Mouse (Mus musculus) cerebellum, postnatal 36 days (tissue): ENCODE data around the gene Supt5.

ENCODE experiments used
- DNase-seq, 2 experiments: peaks; one replicate each; pipeline ENCODE4 v3.0.0; 2021 to 2022; ENCODE audit warnings: mixed read lengths in 2 of 2

Gene Supt5

DNA sequence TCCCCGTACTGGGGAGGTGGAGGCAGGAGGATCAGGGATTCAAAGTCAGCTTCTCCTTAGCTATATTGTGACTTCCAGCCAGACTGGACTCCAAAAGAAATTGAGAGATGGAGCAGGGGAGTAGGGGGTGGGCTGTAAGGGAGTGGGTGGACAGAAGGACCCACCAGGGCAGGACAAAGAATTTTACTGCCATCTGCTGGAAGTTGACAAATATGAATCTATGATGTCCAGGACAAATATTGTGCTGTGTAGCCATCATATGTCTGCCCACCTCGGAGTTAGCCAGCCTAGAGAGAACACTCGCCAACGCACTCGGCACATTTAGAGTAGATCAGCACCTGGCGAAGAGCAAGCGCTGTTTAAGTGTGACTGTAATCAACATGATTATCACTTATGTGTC is 10.1 kb upstream of the Supt5 start:
- no peak for DNase-seq

DNA sequence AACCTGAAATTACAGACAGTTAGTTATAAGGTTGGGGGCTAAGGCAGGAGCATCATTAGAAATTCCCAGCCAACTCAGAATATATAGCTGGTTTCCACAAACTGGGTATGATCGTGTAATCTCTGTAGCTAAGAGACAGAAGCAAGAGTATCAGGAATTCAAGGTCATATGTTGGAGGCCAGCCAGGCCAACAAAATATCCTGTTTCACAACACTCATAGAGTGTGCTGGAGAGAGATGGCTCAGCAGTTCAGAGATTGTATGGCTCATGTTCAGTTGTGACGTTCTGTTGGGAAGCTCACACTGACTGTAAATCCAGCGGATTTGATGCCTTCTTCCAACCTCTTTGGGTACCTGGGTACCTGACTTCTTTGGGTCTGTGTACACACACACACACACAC is 9.2 kb upstream of the Supt5 start:
- DNase-seq: no peak

DNA sequence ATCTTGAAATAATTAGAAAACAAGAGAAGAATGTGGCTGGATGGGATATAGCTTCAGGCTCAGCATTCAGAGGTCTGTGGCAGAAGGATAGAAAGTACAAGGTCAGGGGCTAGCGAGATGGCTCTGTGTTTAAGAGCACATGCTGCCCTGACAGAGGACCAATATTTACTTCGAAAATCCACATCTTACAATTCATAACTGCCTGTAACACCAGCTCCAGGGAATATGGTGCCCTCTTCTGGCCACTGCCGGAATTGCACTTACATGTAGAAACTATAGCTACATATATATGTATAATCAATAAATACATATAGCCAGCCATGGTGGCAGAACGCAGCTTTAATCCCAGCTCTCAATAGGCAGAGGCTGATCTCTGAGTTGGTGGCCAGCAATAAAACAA is 6.1 kb upstream of the Supt5 start:
- peak; percentile 73 to 77 for DNase-seq

DNA sequence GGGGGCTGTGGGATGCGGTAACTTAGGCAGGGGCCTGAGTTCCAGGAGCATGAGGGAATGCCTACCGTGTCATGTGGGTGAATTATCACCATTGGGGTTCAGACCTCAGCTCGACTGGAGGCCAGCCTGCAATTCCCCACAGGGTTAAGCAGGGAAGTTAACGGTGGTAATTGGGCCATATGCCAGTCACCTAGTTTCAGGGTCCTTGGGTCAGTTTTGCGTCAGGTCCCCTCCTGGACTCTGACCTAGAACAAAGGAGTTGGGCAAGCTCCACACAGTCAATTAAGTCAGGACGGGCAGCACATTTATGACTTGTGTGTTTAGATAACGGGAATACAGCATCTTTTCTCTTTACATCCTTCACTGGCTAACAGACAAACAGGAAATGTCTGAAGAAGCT is 2.8 kb upstream of the Supt5 start:
- no peak for DNase-seq

DNA sequence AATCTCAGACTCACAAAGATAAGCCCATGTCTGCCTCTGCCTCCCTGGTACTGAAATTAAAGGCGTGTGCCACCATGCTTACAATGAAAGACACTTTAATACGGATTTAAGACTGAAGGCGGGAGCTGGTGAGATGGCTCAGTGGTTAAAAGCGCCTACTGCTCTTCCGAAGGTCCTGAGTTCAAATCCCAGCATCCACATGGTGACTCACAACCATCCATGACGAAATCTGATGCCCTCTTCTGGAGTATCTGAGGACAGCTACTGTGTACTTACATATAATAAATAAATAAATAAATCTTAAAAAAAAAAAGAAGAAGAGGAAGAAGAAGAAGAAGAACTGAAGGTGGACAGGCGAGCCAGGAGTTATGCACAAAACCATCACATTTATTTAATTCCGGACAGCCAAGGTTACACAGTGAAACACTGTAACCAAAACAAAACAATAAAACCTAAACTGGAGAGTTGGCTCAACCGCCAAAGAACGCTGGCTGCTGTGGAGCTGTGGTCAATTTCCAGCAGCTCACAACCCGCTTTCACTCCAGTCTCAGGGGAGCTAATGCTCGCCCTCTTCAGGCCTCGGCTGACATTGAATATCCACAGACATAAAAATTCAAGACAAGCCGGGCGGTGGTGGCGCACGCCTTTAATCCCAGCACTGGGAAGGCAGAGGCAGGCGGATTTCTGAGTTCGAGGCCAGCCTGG is 819 bp upstream of the Supt5 start:
- peak; percentile 28 to 37 for DNase-seq

DNA sequence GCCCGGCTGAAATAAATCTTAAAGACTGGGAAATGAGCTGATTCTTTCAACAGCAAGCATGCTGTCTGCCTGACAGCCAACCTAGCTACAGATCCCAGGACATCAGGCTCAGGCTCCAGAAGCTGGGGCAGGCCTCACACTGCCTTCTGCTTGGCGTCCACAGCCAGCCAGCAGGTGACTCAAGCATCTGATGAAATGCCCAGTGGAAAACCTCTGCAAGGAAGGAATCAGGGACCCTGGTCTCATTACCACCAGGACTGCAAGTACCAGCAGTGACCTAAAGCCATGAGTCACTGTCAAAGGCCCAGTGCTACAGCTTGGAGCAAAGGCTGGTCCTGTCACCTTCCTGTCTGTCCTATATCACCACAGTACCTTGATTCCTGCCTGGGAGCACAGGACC is 3.1 kb downstream of the Supt5 start:
- no peak for DNase-seq

DNA sequence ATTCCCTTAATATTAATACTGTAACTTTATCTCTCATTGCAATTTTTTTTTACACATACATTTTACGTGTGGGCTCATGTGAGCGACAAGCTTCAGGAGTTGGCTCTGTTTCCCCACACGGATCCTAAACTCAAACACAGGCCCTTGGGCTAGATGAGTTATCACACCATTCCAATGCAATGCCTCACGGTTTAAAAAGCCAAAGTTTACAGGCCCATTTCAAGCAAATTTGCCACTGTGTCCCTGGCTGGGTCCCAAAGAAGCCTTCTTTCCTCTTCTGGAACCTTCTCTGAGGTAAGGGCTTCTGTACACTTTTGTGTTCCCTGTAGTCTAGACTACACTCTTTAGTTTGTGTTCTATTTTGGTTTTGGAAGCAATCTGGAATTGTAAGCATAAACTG is 4.0 kb downstream of the Supt5 start:
- no peak for DNase-seq

DNA sequence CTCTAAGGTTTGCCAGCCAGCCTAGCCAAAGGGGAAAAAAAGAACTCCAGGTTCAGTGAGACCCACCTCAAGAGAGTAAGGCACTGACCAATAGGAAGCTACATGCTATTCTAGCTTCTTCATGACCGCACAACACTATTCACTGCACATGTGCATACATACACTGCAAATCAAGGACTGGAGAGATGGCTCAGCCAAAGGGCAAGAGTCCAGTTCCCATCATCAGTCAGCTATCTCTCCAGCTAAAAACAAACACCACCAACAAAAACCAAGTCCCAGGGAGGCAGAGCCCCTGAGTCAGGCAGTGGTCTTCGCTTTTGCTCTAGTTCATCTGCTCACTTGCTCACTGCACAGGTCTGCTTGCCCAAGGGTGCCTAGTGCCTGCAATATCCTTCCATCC is 10.3 kb downstream of the Supt5 start:
- no peak for DNase-seq

DNA sequence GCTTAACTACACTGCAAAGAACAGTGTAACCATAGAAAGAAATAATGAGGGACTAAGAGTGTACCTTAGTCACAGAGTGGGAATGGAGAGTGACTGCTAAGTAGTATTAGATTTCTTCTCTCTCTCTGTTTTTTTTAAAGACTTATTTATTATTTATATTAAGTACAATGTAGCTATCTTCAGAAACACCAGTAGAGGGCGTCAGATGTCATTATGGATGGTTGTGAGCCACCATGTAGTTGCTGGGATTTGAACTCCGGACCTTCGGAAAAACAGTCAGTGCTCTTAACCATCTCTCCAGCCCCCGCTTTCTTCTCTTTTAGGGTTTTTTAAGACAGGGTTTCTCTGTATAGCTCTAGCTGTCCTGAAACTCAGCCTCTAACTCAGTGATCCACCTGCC is 12.1 kb downstream of the Supt5 start:
- DNase-seq: no peak

DNA sequence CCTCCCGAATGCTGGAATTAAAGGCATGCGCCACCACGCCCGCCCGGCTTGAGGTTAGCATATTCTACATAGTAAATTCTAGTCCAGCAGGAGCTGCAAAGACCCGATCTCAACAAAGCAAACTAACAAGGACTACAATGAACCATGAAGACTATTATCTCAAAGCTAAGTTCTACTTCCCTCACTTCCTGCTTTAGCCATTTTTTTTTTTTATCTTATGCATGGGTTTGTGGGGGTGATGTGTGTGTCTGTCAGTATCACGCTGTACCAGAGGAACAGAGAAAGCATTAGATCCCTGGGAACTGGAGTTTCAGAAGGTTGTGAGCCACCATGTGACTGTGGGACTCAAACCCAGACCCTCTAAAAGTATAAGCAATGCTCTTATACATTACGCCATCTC is 13.3 kb downstream of the Supt5 start:
- no peak for DNase-seq

DNA sequence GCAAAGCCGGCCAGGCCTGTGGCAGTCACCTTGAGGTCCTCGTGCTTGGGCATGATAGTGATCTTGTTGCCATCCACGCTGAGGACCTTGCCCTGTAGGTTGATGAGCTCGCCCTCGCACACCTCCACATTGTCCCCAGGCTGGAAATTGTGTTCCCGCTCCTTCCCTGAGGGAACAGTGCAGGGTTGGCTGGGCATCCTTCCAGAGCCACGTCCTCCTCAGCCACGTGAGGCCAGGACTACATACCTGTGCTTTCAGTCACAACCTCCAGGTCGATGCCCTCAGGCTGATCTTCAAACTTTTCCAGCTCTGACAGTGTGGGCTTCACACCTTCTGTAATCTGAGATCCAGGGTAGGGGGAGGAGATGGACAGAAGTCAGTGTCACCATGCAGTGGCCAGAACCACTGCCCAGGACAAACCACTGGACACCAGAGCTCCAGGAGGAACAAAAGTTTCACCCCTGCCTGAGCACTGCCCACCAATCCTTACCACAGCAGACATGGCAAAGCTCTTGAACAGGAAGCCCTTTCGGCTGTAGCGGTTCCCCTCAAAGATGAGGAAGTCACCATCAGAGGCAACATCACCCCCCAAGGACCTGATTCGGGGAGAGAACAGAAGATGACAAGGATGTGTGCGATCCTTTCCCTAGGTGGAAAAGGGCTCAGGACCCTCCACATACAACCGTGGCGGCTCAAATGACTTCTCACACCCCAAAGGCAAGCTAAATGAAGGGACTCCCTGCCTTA is 16.4 kb downstream of the Supt5 start:
- no peak for DNase-seq

DNA sequence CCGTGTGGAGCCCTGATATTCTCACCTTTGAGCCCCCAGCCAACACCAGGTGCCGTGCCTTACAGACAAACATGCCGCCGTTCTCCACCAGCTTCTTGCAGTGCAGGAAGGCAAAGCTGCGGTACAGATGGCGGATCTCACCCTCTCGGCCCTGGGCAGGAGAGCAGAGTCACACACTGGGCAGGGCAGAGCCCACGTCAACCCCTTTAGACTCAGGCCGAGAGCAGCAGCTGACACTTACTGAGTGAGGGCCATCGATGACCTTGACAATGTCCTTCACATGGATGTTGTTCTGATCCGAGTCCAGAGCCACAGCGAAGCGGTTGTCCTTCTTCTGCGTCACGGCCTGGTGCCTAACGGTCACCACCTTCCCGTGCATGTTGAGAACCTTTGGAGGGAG is 19.8 kb downstream of the Supt5 start:
- DNase-seq: no peak

DNA sequence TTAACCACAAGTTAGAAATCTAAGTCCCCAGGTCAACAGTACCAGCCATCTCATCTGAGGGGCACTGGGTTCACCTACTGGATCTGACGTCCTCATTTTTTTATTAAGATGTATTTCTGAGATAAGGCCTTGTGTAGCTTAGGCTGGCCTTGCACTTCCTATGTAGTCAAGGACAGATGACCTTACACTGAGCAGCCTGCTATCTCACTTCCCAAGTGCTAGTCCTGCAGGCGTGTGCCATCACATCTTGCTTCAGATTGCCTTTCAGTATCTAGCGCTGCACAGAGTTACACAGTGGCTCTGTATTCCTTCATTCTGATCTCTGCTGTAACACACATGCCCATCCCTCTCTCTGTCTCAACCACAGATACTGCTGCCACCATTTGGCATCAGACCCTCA is 20.5 kb downstream of the Supt5 start:
- no peak for DNase-seq

DNA sequence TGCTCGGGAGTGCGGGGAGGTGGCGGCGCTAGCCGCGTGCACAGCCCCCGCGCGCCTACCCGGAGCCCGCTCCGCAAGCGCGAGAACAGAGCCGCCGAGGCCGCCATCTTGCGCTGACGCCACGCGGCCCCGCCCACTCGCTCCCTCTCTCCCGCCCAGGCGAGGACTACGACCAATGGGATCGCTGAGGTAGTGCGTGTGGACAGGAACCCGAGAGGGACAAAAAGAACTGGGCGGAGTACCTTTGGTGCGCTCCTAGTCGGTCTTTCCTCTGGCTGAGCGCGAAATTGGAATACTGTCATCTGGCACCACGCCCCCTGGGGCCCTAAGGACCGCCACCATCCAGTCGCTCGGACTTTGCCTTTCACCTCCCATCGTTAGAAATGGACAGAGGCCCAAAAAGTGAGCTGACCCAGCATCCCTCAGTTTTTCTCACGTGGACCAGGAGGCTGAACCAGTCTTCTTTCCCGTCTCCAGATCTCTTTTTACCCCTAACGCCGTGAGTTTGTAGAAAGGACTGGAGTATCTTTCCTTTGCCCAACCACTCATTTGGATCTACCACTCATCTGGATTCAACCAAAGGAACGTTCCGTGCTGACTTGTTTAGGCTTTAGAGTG is 26.5 kb downstream of the Supt5 start, which contains the start of gene Timm50:
TSS of gene Timm50 (minus strand) at position 147 of the 618 bp plus-strand sequence.
- peak; percentile 99 for DNase-seq

DNA sequence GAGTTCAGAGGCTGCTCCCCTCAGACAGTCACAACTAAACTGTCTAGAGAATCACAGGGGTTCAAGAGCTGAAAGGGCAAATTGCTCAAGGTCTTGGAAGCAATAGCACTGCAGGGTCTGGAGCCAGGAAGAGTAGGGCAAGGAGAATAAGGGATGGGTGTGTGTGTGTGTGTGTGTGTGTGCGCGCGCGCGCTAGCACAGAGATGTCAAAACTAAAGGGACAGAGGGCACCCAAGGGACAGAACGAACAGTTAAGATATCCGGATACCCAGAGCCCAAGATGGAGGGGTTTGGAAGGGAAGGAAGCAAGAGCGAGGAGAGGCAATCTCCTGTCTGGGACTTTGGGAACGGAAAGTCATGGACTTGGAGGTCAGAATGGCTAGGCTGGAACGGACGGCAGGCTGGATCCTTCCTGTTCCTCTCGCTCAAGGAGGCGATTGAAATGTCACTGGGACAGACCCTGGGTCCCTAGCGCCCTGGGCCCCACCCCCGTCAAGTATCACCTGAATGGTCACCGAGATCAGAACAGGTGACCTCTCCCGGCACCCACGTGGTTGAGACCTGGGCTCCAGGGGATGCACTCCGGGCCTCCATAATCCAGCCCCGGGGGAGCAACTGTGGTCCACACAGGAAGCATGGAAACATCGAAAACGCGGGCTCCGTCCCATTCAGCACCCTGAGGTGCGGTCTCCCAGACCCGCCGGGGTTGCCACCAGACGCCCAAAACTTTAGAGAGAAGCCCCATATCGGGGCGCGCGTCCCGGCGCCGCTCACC is 27.2 kb downstream of the Supt5 start:
- no peak for DNase-seq

DNA sequence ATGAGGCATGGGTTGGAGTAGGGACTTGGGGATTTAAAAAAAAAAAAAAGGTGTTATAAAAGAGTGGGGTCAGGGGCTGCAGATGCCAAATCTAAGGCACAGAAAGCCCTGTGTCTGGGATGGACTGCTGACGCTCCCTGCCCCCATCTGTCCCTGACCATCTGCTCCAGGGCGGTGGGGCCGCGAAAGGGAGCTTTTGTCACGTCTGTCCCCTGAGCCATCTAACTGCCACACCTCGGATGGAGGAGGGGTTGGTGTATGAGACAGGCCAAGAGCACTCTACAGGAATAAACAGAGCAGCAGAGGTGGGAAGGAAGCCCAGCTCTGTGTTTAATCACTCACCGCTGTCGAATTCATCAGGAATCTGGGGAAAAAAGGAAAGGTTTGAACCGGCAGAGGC is 28.8 kb downstream of the Supt5 start:
- DNase-seq: no peak

DNA sequence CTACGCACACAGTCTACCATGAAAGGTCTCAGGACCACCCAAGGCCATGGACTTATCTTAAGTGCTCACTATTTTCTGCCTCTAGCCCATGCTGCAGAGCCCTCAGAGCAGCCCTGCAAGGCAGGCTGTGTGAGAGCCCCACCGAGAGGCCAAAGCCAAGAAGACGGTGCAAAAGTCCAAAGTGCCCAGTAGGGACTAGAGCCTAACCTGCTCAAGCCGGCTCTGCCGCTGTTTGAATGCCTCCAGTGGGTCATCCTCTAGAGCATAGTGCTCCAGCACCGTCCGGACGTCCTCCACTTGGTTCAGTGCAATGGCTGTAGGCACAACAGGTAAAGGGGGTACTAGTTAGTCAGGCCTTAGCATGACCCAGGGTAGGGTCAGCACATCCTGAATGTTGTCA is 32.3 kb downstream of the Supt5 start:
- no peak for DNase-seq

DNA sequence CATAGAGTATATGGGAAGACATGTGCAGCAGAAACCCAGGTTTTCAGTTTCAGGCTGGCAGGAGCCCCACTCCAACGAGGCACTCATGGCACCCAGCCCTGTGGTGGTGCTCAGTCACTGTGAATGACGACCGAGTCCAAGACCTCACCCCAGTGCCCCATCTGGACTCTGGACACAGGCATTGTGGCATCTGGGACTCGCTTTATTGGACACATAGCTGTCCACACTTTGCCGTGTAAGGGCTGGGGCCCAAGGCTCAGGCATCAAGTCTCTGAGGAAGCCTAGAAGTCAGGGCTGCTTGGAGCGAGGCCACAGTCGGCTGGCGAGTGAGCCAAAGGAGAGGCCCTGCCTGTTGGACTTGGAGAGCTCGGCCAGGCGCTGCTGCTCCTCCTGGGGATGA is 32.9 kb downstream of the Supt5 start:
- DNase-seq: no peak

DNA sequence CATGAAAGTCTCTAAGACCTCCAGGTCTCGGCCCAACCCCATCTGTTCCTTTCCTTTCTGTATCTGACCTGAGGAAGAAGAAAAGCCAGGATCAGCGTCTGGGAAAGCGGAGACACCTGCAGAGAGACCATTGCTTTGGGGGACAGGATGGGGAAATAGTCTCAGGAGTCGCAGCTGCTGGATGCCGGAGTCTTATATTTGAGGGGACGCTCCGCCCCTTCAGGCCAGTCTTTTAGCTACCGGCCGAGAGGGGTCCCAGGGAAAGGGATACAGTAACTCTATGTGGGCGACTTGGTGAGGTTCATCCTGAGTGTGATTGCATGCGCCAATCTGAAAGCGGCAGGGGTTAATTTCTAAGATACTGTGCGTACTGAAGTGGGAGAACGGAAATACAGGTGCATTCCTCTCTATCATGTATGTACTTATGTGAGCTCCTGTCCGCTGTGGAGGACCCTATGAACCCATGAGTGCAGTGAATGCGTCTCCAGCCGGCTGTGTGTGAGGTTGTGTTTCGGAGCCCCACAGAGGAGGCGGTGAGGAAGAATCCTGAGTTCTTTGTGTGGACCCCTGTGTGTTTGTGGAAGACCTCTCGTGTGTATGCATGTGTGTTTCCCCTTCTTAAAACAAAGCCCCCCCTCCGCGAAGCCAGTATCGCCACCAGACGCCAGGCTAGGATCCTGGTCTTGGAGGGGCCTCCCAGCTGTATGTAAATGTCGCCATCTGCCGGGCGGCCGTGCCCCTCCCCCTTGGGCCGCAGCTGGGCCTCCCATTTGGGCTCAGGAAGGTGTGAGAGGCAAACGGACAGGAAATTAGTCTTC is 36.7 kb downstream of the Supt5 start, which contains the start of gene Dll3:
TSS of gene Dll3 (minus strand) at position 623 of the 818 bp plus-strand sequence.
- DNase-seq: peak in 1 of 2 experiments; percentile 43

DNA sequence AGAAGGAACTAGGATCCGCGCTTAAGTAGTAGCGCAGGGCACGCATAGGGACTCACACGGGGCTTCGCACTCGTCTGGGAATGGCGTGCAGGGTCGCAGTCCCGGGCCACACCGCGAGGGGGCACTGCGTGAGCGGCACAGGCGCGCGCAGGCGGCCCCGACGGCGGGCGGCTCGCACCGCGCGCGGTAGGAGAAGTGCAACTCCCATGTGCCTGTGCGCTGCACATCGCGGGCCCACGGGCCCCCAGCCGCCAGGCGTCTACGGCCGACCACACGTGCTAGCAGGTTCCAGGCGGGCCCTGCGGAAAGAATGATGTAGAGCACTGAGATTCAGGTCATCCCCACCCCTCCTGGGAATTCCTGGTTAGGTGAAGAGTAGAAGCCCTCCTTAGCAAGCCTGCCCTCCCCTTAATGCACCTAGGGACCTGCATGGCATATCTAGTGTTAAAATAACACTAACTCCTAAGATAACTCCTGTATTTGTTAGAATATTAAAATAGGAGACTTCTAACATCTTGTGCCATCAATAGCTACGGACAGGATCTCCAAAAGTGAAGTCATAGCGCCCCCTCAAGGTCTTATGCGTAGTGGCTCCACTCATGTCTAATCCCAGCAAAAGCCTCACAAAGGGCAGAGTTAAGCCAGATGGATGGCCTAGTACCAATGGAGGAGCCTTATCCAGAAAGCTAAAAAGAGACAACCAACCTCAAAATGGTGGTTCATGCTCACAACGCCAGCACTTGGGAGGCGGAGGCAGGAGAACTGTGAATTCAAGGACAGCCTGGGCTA is 39.5 kb downstream of the Supt5 start:
- peak; percentile 54 to 65 for DNase-seq

DNA sequence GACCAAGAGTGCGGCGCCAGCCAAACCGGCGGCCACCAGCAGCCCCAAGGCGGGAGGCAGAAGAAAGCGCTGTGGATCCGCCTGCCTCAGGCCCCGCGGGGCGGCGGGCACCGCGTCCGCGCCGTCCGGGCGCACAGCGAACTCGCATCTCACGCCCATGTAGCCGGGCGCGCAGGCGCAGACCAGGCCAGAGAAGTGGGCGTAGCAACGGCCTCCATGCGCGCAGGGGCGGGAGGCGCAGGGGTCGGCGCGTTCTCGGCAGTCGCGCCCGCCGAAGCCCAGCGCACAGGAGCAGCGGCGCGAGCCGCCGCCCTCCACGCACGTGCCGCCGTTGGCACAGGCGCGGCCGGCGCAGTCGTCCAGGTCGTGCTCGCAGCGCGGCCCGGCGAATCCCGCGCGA is 44.1 kb downstream of the Supt5 start:
- peak; percentile 46 to 62 for DNase-seq
